Mouse (Mus musculus) heart, embryonic 13.5 days (tissue): ENCODE results near the gene Gm10447. TPM values are rescaled to one million over a fixed set of nuclear protein-coding genes. Genes with fewer than 3 reads are reported as not detected.
"Not testable (repeated sequence)": the region's sequence is repeated elsewhere in the genome, so short reads cannot be mapped to it uniquely, and the experiment has no call there.

Source experiments
- ATAC-seq: fragments of 200-750 bp; cut with Nextera tagmentation; 2 replicates; pipeline ENCODE4 v1.8.0; 2017; ENCODE audit warnings: moderate TSS enrichment; ENCODE audit not compliant: insufficient number of reproducible peaks, low FRiP score, low TSS enrichment; ENCODE audit errors: extremely low read depth
- H3K27ac ChIP-seq: fragments of 300-500 bp; sonication (generic); replicated peaks from 2 replicates; pipeline ENCODE4 v1.5.1; 2015; ENCODE audit warnings: moderate library complexity, mild to moderate bottlenecking, inconsistent platforms
- H3K27me3 ChIP-seq: fragments of 300-500 bp; sonication (generic); replicated peaks from 2 replicates; pipeline ENCODE4 v1.6.1; 2015; ENCODE audit warnings: mild to moderate bottlenecking, inconsistent platforms
- H3K36me3 ChIP-seq: fragments of 300-500 bp; sonication (generic); 2 replicates; pipeline ENCODE4 v1.6.1; 2015; ENCODE audit warnings: mild to moderate bottlenecking, inconsistent platforms
- H3K4me1 ChIP-seq: fragments of 300-500 bp; sonication (generic); 2 replicates; pipeline ENCODE4 v1.6.1; 2015; ENCODE audit warnings: inconsistent platforms
- H3K4me2 ChIP-seq: fragments of 300-500 bp; sonication (generic); 2 replicates; pipeline ENCODE4 v1.6.1; 2015; ENCODE audit warnings: inconsistent platforms, mild to moderate bottlenecking, moderate library complexity
- H3K4me3 ChIP-seq: fragments of 300-500 bp; sonication (generic); 2 replicates; pipeline ENCODE4 v1.5.1; 2015; ENCODE audit warnings: moderate library complexity, mild to moderate bottlenecking, inconsistent platforms
- H3K9ac ChIP-seq: fragments of 300-500 bp; sonication (generic); 2 replicates; pipeline ENCODE4 v1.6.1; 2015; ENCODE audit warnings: inconsistent platforms, mild to moderate bottlenecking, moderate library complexity
- H3K9me3 ChIP-seq: fragments of 300-500 bp; sonication (generic); 2 replicates; pipeline ENCODE4 v1.6.1; 2016; ENCODE audit warnings: inconsistent platforms
- WGBS: fragments of 180-500 bp; shearing (Covaris S2); methylation state at CpG from one replicate; pipeline ENCODE4 v1.1.7; 2015; ENCODE audit warnings: mixed read lengths; 5-methylcytosine and 5-hydroxymethylcytosine counted together
- polyA plus RNA-seq: library from polyadenylated mRNA; unstranded; fragments of >200 nt; fragmentation: Nextera tagmentation; extraction: Ambion mirVana; gene quantifications from 2 replicates; pipeline ENCODE4 v1.2.1, GENCODE M21; 2015

Gene Gm10447
- polyA plus RNA-seq, 1 experiment from 2014 or later, result 0.09 TPM

DNA sequence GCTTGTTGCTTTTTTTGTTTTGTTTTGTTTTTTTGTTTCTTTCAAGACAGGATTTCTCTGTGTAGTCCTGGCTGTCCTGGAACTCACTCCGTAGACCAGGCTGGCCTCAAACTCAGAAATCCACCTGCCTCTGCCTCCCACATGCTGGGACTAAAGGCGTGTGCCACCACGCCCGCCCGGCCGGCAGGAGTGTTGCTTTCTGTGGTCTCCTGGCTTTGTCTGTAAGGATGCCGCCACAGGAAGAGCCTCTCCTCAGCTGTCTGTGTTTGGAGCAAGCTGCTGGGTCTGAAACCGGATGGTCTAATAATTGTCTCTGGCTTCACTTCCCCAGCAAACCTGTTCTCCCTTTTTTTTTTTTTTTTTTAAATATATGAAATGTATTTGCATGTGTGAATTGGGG is 21.4 kb downstream of the Gm10447 start:
- Histone ChIP-seq H3K9ac (no peak overlapping the region), H3K36me3 (no peaks in the 10 kb centered on the region), H3K4me3 (no peak overlapping the region), H3K9me3 (no peaks in the 10 kb centered on the region), H3K4me2 (no peak overlapping the region), H3K4me1 (peaks cover 11% of the 10 kb centered on the region), H3K27ac (no peak overlapping the region), H3K27me3 (no peaks in the 10 kb centered on the region)
- no peak for ATAC-seq
- WGBS, result 68% methylated on average over 8 of the region's 8 CpGs

DNA sequence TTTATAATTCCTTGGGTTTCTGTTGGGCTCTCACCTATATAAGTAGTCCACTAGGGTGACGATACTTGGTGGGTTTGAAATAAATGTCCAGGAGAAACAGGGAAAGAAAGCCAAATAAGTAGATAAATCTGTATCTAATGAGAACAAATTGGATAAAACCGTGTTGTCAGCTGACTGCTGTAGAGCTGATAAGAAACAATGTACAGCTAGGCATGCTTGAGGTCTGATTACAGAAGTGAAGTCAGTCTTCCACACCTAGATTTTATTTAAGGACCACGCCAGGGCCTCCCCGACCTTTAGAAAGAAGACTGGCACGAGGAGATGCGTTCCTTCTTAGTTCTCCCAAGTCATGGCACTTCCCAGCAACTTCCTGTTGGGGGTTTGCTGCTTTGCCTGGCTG is 23.9 kb downstream of the Gm10447 start:
- peaks cover 13% of the 10 kb centered on the region for H3K36me3 ChIP-seq
- no peak overlapping the region for H3K4me2 ChIP-seq
- 30% methylated on average over 6 of the region's 6 CpGs for WGBS
- no peak for ATAC-seq
- H3K4me1 ChIP-seq, result peaks cover 22% of the 10 kb centered on the region
- H3K9ac ChIP-seq, result no peak overlapping the region
- no peak overlapping the region for H3K27ac ChIP-seq
- no peaks in the 10 kb centered on the region for H3K27me3 ChIP-seq
- H3K9me3 ChIP-seq, result no peaks in the 10 kb centered on the region
- H3K4me3 ChIP-seq, result no peak overlapping the region

DNA sequence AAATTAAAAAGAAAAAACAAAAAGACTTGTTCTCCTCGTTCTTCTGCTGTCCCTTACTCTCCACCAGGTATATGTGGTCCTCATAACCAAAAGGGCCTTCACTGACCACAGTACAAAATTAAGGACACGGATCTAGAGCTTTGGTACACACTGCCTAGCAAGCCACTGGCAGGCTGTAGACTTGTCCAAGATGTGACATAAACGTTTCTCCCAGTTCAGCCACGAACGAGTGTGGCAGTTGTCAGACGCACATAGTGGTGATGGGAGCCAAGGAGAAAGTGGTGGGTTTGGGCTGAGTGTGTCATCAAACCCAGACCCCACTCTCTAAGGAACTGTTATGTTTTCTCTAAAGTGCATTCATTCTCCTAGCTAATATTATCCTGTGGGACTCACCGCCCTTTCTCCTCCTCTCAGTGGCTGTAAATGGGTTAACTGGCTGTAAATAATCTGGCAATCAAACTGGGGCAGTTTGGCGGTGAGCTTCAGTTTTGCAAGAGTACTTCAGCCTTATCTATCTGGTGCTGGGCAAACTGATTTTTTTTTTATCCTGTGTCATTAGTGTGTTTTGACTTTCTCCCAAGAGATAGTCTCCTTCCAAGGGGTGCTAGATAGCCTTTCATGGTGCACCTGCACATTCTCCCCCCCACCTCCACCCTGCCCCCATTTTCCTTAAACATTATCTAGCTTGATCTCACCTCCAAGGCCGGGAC is 25.4 kb downstream of the Gm10447 start:
- WGBS, result 13% methylated on average over 9 of the region's 9 CpGs
- Histone ChIP-seq H3K27me3 (no peaks in the 10 kb centered on the region), H3K9ac (peak overlapping the region; percentile 94), H3K27ac (peak overlapping the region; percentile 81), H3K36me3 (peaks cover 16% of the 10 kb centered on the region), H3K4me2 (peak overlapping the region; percentile 74), H3K4me1 (peaks cover 22% of the 10 kb centered on the region), H3K9me3 (no peaks in the 10 kb centered on the region), H3K4me3 (peak overlapping the region; percentile 69)
- no peak for ATAC-seq

DNA sequence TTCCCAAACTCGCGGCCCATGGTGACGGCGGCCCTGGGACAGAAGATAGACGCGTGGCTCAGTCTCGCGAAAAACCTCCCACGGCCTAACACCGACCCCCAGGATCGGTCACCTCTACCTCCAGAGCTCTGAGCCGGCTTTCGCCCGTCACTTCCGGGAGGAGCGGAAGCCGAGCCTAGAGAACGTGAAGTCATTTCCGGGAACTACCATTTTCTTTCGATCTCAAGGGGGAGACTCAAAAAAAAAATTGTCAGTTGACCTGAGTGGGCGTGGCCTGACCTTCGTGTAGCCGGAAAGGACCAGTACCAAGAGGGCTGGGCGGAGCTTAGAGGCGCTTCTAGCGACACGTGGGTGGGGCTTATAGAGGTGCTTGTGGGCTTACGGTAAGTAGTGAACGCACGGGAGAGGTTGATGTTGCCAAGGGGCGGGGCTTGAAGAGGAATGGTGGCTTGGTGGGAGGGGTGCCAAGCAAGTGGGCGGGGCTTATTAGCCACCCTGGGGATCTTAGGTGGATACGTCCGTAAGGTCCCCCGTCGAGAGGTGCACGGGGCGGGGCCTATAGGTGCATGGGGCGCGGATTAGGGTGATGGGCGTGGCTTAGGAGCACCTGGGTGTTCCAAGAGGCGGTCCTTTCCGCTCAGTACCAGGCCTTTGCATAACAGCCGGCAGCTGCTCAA is 26.1 kb downstream of the Gm10447 start, which contains the start of the genes Uqcrq and Gdf9:
Uqcrq (minus strand) TSS at position 162 of the 677 bp plus-strand sequence.
Gdf9 (plus strand) TSS at position 354 of the 677 bp plus-strand sequence.
- peak within 1 kb of the TSS; percentile 69 for H3K4me3 ChIP-seq
- no peaks in the 10 kb centered on the region for H3K27me3 ChIP-seq
- H3K27ac ChIP-seq, result peak within 1 kb of the TSS; percentile 88
- WGBS, result under 1% methylated on average over 44 of the region's 44 CpGs
- peak within 1 kb of the TSS; percentile 94 for H3K9ac ChIP-seq
- peak within 1 kb of the TSS; percentile 74 for H3K4me2 ChIP-seq
- peaks cover 23% of the 10 kb centered on the region for H3K4me1 ChIP-seq
- no peaks in the 10 kb centered on the region for H3K9me3 ChIP-seq
- ATAC-seq, result peak; percentile 93
- H3K36me3 ChIP-seq, result peaks cover 16% of the 10 kb centered on the region

DNA sequence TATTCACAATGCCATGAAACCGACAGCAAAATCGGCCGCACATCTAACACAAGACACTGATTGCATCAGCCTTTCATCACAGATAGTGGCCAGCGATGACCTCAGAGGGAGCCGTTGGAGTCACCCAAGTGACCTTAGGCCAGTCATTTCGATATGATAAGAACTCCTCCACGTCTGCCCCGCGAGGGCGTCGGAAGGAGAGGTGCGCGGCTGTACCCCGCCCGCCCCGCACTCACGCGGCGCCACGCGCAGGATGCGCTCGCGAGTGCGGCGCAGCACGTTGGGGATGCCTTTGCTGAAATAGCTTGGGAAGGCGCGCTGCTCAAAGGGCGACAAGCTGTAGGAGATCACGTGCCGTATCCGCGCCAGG is 26.6 kb downstream of the Gm10447 start:
- H3K4me1 ChIP-seq, result peaks cover 26% of the 10 kb centered on the region
- H3K36me3 ChIP-seq, result peaks cover 16% of the 10 kb centered on the region
- H3K27ac ChIP-seq, result peak overlapping the region; percentile 88
- no peaks in the 10 kb centered on the region for H3K27me3 ChIP-seq
- peak overlapping the region; percentile 74 for H3K4me2 ChIP-seq
- peak overlapping the region; percentile 69 for H3K4me3 ChIP-seq
- H3K9me3 ChIP-seq, result no peaks in the 10 kb centered on the region
- under 1% methylated on average over 34 of the region's 34 CpGs for WGBS
- peak overlapping the region; percentile 94 for H3K9ac ChIP-seq
- 0 out of 2 replicates have a peak, but pooled peaks have one; percentile 18 for ATAC-seq

DNA sequence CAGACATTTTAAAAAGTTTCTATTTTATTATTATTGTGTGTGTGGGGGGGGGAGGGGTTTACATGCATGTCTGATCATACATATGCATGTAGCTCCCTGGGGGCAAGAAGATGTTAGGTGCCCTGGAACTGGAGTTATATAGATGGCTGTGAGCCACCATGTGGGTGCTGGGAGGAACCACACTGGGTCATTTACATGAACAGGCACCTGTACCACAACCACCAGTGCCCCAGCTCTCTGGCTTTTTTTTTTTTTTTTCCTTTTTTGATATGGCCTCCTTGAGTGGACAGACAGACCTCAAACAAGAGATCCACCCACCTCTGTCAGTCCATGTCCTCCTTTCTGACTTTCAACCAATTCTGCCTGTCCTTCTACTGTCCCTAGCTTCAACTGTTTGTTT is 27.7 kb downstream of the Gm10447 start:
- Histone ChIP-seq H3K36me3 (peaks cover 16% of the 10 kb centered on the region), H3K4me3 (peak overlapping the region; percentile 69), H3K27ac (no peak overlapping the region), H3K9ac (peak overlapping the region; percentile 94; the same call in 1 of the 2 replicates), H3K4me2 (peak overlapping the region; percentile 74), H3K27me3 (no peaks in the 10 kb centered on the region), H3K9me3 (no peaks in the 10 kb centered on the region), H3K4me1 (peaks cover 33% of the 10 kb centered on the region)
- no peak for ATAC-seq

DNA sequence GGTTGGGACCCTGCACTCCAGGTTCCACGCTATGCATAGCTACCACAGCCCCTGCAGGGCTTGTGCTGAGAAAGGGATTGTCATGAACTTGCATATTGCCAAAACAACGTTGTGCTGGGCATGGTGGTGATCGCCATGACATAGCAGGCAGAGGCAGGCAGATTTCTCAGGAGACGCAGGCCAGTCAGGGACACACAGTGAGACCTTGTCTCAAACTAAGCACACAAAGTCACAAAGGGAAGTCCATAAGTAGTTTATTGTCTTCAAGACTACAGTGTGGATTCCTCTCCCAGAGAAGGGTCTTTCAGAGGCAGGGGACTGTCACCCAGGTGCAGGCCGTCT is 28.2 kb downstream of the Gm10447 start:
- H3K9ac ChIP-seq, result no peak overlapping the region
- H3K4me2 ChIP-seq, result no peak overlapping the region
- ATAC-seq, result no peak
- no peaks in the 10 kb centered on the region for H3K9me3 ChIP-seq
- no peaks in the 10 kb centered on the region for H3K27me3 ChIP-seq
- peaks cover 16% of the 10 kb centered on the region for H3K36me3 ChIP-seq
- no peak overlapping the region for H3K4me3 ChIP-seq
- 96% methylated on average over 5 of the region's 5 CpGs for WGBS
- H3K27ac ChIP-seq, result no peak overlapping the region
- peaks cover 33% of the 10 kb centered on the region for H3K4me1 ChIP-seq

DNA sequence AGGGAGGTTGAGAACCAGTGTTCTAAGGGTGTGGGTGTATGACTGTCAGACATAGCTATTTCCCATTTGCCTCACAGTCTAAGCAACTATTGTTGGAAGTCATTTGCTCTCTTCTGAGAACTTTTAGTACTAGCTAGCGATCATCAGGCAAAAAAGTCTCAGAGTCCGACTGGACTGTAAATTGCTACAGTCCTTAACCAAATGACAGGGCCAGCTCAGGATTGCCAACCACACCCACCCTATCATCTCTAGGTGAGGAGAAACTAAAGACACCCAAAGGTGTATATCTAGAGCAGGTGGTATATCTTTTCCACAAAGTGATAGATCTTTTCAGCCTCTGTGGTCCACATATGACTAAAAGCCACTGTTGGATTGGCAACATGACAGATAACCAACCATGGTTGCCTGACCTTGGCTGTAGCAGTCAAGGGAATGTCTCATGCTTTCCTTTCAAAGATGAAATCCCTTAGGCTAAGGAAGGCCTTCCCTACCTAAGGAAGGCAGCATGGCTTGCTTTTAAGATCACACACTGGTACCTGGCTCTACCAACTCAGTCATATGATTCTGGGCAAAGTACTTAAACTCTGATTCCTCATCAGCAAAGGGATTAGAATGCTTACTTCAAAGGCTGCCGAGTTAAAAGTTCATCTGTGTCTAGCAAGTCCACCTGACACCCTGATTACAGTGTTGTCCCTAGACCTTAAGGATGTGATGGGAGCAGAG is 28.8 kb downstream of the Gm10447 start:
- Histone ChIP-seq H3K4me2 (no peak overlapping the region), H3K4me3 (no peak overlapping the region), H3K36me3 (peaks cover 16% of the 10 kb centered on the region), H3K27me3 (no peaks in the 10 kb centered on the region), H3K9me3 (no peaks in the 10 kb centered on the region), H3K9ac (no peak overlapping the region), H3K4me1 (peaks cover 31% of the 10 kb centered on the region), H3K27ac (no peak overlapping the region)
- WGBS, result 84% methylated on average over 3 of the region's 3 CpGs
- no peak for ATAC-seq

DNA sequence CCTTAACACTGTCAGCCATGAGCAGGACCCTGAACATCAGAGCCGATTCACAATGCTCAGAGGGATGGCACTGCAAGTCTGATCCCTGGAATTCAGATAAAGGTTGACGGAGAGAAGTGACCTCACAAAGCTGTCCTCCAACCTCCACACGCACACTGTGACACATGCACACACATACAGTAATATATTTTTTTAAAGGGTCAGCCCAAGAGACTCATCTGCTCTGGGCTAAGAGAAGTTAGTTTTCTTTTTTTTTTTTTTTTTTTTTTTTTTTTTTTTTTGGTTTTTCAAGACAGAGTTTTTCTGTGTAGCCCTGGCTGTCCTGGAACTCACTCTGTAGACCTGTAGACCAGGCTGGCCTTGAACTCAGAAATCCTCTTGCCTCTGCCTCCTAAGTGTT is 30.0 kb downstream of the Gm10447 start:
- Histone ChIP-seq H3K4me1 (peaks cover 30% of the 10 kb centered on the region), H3K9ac (0 out of 2 replicates have a peak overlapping the region, but pooled peaks have one; percentile 52), H3K36me3 (peaks cover 23% of the 10 kb centered on the region), H3K27ac (peak overlapping the region; percentile 60)
- not testable (repeated sequence) for H3K4me2 ChIP-seq, H3K27me3 ChIP-seq, H3K9me3 ChIP-seq, H3K4me3 ChIP-seq, ATAC-seq
- WGBS, result 41% methylated on average over 3 of the region's 3 CpGs

DNA sequence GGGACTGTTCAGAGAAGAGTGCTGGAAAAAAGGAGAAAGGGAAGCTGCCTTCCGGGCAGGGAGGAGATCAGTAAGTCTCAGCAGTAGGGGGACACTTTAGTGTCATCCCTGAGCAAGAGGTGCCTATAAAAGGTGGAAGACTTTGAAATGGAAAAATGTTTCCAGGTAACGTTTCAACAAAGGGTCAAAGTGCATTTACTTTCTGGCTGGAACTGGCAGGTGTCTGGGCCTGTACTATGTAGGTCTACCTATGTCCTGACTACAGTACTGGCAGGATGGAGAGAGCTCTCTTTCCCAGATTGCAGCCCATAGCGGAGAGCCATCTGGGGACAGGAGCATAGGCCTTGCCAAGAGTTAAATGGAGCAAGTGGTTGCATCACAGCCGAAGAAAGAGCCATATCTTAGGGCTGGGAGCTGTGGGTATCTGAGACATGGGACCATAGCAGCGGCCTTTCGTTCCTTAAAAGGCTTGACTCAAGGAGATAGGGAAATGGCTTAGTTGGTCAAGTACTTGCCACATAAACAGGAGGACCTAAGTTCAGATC is 31.1 kb downstream of the Gm10447 start:
- no peak overlapping the region for H3K9ac ChIP-seq
- H3K4me1 ChIP-seq, result peaks cover 22% of the 10 kb centered on the region
- 75% methylated on average over 6 of the region's 6 CpGs for WGBS
- no peaks in the 10 kb centered on the region for H3K9me3 ChIP-seq
- H3K27me3 ChIP-seq, result no peaks in the 10 kb centered on the region
- no peak for ATAC-seq
- H3K4me2 ChIP-seq, result no peak overlapping the region
- H3K36me3 ChIP-seq, result peaks cover 32% of the 10 kb centered on the region
- H3K4me3 ChIP-seq, result no peak overlapping the region
- peak overlapping the region; percentile 33; the same call in 1 of the 2 replicates for H3K27ac ChIP-seq

DNA sequence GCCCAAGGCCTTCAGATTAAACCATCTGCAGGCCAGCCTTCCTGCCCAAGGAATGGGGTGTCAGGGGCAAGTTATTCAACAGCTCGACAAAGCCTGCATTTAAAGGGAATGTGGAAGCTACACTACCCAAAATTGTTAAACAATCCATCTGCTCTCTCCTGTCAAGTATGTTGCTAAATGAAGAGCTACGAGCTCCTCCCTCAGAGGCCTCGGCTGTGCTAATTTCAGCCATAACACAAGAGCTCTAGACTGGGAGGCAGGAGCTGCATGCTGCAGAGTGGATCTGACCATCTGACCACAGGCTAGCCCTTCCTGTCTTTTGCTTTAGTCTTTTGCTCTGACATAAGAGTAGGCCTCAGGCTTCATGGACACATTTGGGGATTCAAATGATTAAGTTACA is 31.7 kb downstream of the Gm10447 start:
- Histone ChIP-seq H3K36me3 (peaks cover 36% of the 10 kb centered on the region), H3K4me1 (peaks cover 22% of the 10 kb centered on the region), H3K27ac (peak overlapping the region; percentile 33), H3K4me3 (no peak overlapping the region), H3K27me3 (no peaks in the 10 kb centered on the region), H3K4me2 (no peak overlapping the region), H3K9ac (no peak overlapping the region), H3K9me3 (no peaks in the 10 kb centered on the region)
- no peak for ATAC-seq
- WGBS, result 43% methylated on average over 3 of the region's 3 CpGs
